Mouse (Mus musculus) brain, embryonic 18.5 days (tissue): ENCODE measurements around the gene Dbndd1.
"Not testable (repeated sequence)": the region's sequence is repeated elsewhere in the genome, so short reads cannot be mapped to it uniquely, and the experiment has no call there.

Source experiments
- DNase-seq: peaks from one replicate; pipeline ENCODE4 v3.0.0-alpha.2; 2012; ENCODE audit warnings: low read depth, low spot score

Dbndd1 gene

DNA sequence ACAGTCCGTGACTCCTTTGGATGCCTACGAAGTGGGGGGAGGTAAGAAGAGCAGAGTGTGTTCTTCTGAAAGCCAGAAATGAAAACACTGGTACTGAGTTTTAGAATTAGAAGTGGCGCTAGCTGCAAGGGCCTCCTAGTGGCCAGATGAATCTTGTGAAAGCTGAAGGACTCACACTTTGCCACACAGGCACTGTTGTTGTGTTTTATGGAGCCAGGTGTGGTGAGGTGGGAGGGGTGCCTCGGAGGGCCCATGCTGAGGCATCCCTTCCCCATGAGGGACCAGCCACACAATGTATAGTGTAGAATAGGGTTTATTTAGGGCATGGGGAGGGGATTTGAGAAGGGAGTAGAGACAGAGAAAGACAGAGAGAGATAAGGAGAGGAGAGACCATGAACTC is 17.6 kb downstream of the Dbndd1 start:
- DNase-seq: no peak

DNA sequence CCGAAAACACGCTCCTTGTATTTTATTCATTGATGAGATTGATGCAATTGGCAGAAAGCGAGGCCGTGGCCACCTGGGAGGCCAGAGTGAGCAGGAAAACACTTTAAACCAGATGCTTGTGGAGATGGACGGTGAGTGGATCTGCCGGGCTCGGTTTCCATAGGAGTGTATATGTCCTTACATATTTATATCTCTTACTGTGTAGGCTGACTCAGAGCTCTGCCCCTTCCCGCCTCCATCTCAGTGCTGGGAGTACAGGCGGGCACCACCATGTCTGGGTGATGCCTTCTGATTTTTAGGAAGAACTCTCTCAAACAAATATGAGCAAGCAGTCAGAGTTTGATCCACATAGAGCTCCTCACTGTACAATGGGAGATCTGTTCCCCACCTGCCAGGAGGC is 22.4 kb downstream of the Dbndd1 start:
- no peak for DNase-seq

DNA sequence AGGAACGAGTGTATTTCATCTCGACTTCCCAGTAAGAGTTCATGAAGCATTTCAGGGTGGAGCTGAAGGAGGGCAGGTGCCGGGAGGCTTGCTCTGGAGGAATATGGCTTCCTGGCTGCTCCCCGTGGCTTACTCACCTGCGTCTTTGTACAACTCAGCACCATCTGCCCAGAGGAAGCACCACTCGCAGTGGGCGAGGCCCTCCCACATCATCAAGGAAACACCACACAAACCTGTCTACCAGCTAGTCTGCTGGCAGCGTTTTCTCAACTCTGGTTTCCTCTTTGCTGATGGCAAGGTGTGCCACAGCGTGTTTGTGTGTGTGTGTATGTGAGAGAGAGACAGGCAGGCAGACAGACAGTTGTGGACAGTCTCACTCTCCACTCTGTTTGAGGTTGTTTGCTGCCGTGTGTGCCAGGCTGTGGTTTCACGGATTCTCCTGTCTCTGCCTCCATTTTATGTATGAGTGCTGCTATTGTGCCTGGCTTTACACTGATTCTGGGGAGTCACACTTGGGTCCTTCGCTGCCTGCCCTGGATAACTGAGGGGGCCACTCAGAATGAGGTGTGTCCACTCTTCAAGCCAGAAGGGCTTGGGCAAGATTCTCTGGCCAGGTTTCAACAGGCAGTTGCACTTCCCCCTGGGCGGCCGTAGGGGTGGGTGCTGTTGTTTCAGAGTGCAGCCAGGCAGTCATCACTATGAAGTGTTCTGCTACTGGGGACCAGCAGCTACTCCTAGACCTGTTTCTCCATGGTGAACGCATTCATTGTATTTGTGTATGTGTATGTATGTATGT is 23.8 kb downstream of the Dbndd1 start:
- no peak for DNase-seq

DNA sequence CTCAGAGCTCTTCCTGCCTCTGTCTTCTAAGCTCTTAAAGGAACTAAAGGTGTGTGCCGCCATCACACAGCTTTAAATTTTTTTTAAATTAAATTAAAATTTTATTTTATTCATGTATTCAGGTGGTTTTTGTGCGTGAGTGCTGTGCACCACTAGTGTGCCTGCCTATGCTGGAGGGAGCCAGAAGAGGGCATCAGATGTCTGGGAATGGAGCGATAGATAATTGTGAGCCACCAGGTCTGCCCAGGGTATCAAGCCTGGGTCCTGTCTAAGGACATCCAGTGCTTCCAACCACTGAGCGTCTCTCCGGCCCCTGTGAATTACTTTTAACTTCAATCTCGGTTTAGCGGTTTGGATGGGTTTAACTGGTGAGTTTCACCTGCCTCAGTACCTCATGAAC is 32.6 kb downstream of the Dbndd1 start:
- no peak for DNase-seq

DNA sequence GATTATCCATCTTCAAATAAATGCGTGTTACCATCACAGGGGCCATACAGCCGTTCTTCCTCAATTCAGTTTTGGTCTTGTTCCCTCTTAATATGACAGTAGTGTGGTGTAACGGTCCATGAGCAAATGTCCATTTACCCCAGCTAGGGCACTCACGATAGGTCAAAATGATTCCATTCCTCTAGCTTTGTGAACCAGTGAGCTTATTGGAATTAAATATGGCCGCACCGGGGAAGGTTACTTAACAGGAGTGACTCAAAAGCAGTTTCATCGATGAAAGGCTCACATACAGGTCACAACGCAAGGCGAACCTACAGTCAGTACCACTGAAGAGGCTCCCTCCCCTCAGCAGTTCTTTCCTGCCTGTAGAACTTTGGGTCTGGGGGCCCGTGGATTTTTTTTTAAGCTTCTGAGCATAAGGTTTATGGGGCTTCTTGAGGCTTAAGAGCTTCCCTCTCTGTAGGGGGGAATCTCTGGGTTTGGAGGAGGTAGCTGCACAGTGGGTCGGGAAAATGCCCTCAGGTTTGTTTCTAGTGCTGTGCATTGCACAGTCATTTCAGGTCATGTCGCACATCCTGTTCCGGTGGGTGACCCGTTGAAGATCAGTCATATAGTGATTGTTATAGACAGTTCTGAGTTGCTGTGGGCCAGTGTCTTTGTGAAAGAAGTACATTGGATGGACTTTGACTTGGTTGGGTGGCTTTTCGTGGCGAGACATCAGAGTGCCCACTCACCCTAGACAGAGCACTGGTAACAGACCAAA is 36.6 kb downstream of the Dbndd1 start:
- DNase-seq: peak; percentile 2

DNA sequence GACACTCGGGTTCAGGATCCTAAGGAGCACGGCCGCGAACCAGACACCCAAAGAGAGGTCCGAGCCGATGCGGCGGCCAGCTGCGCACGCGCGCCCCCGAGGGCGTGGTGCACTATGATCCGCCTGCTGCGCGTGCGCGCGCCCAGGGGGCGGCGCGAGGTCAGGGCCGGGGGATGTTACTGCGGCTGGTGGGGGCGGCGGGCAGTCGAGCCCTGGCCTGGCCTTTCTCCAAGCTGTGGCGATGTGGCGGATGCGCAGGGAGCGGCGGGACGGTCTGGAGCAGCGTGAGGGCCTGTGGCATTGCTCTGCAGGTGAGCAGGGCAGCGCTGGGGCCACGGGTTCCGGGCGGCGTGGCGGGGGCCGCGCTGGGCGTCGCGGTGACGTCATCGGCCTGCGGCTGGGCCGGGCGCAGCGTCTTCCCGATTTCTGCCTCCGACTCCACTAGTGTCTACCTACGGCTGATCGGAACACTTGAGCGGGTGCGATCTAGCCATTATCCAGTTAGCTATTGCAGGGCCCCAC is 37.5 kb downstream of the Dbndd1 start, which contains the start of gene Afg3l1:
Gene Afg3l1, plus strand, starts transcription at position 167 of the 522 bp plus-strand sequence.
- DNase-seq: peak; percentile 79

DNA sequence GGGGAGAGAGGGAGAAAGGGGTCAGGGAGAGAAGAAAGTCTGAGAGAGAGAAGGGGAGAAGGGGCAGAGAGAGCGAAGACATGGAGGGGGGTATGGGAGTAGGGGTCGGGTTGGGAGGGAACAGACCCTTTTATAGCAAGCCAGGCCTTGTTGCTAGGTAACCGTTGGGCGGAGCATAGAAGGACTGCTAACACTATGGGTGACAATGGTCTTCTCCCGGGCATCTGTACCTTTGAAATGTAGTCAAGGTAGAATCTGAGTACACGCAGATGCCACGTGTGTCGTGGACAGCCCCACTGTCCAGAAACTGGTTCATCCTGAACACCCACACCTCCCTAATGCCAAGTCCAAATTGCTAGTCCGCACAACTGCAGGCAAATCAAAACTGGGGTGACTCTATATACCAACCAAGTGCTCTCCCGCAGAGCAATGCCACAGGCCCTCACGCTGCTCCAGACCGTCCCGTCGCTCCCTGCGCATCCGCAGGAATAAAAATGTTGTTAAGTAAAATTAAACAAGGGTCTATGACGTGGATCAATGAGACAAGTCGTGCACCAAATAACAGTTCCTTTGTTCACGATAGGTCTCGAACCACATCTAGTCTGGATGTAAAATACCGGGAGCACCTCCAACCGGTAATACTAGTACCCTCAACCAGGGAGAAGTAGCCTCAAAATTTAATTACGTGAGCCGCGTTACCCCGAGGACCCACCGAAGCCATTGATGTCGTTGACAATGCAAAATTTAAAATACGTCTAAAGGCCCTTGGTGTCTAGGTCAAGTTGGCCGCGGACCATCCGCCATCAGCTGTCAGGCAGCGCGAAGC is 38.1 kb downstream of the Dbndd1 start:
- DNase-seq: peak; percentile 28

DNA sequence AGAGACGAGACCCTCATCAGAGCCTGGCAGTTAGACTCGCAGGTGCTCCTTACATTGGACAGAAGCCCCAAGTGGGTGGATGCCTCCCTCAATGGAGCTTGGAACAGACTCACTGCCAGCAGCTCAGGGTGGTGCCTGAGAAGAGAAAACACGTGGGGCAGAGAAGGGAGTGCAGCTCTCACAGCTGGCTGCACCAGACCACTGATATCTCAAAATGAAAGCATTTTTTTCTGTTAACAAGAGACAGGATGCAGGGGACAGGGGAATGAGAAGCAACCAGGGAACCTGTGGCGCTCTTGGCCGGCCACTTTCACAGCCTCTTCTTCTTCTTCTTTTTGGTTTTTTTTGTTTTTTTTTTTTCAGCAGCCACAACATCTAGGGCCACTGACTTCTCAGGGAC is 40.7 kb downstream of the Dbndd1 start:
- DNase-seq: not testable (repeated sequence)

DNA sequence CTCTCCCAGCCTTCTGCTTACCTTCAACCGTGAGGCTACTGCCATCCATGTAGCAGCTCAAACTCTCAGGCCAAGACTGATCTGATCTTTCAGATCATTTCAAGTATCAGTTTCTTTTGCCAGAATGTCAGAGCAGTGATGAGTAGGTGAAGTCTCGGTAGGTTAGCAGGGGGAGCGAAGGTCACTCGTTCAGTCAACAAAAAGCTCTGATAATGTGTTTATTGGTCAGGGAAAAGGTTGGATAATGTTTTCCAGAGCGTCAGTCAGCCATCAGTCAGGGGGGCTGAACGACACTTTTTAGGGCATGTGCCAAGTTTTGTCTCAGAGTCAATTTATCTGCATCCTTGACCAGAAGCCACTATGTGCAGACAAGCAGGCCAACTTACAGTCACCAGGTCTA is 42.3 kb downstream of the Dbndd1 start:
- not testable (repeated sequence) for DNase-seq

DNA sequence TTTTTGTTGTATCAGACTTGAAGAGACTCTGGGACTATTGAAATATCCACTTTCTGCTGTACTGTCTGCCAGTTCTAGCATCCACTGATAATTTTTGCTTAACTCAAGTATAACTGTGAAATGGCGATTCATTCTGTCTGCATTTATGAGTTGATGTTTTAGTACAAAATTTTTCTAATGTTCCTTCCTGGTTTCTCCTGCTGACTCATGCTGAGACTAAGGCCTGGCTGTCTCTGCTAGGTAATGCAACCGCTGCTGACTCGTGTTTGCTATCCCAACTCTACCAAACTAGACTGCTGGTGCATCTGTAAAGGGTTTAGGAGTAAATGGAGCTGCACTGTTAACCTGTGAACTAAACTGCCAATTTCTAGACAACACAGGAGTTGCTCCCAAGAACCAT is 47.8 kb downstream of the Dbndd1 start:
- DNase-seq: no peak

DNA sequence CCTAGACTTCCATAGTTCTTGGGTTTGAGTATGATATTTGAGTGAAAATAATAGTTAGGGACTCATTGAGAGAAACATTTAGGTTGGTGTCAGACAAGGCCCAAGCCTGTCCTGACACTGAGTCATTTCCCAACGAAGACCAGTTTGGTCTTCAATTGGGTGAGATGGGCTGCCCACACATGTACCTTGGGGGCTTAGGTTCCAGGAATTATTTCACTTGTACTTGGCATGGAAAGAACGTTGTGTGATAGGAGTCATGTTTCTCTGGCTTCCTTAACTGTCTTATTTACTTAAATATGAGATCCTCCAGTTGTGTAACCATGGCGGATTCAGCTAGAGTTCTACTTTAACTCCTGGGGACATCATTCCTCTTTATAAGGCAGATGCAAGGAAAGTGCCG is 51.6 kb downstream of the Dbndd1 start:
- no peak for DNase-seq
